Mouse (Mus musculus) CD4-positive, CD25-positive, alpha-beta regulatory T cell, adult 2 months (primary cell): Measurements from ENCODE around the gene Specc1l.
A peak's percentile ranks its signal among the peaks of the same experiment; 100 is the strongest.

Source experiments
- DNase-seq: peaks from one replicate; pipeline ENCODE4 v3.0.0-alpha.2; 2012; ENCODE audit warnings: low read depth, low spot score

The Specc1l gene

DNA sequence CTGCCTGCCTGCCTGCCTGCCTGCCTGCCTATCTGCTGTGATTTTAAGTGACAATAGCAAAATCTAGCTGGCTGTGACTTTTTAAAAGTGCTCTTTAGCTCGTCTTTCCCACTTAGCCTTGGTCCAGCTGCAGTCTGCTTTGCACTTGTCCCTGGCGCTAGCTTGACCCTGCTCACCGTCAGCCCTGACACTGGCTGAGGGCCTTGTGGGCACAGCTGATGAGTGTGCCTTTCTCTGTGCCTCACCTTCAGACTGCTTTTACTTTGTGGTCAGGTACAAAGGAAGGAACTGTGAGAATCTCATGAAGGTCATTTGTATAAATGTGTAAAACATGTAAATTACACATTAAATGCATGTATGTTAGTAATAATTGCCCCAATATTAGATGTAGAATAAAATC, 12.3 kb downstream of the Specc1l start:
- peak; percentile 11 for DNase-seq

DNA sequence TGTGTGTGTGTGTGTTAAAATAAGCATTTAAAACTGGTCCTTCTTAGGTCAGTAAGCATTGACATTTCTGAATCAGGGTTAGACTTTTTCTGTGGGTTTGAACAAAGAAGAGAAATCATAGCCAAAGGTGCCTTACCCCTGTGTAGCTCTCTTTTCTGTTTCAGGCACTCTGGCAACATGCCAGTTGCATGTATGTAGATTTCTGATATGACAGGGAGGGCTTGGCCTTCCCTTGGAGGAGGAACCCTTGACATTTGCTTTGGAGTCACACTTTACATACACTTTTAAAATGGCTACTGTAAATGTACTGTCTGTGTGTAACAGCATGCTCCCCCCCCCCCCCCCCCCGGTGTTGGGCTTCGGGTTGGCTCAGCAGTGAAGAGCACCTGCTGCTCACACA, 12.8 kb downstream of the Specc1l start:
- peak; percentile 53 for DNase-seq

DNA sequence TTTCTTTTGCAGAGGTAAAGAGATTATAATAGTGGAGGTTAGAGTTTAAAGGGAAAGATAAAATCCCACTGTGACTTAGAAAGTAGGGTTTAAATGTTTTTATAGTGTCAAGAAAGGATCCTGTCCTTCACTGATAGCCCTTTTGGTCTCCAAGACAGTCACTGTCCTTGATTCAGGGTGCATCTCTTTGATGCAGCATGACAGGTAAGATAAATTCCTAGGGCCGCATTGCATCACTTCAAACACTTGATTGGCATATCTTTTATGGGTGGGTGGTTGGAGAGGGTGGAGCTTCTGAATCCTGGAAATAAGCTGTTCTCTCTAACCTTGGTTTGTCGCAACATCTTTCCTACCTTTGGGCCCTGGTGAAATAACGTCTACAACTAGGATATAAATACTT, 15.5 kb downstream of the Specc1l start:
- no peak for DNase-seq

- DNase-seq, result no peak
Measured at GRCm38 (mm10) chr10:75230572-75230971, 18.7 kb downstream of the Specc1l start.

DNA sequence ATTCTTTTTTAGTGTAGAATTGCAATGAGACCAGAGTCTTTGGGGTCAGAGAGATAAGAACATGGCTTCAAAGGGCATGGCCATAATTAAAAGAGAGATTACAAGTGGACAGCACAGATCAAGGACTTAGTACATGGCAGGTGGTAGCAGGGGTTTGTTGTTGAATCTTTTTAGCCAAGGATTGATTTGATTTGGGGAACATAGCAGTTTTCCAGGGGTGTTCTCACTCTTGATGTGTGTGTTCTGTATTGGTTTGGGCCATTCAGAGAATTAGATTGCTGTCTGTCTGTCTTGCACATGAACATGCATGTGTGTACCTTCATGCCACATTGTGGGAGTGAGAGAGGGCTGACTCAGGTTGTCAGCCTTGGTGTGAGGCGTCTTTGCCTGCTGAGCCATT, 20.0 kb downstream of the Specc1l start:
- no peak for DNase-seq

DNA sequence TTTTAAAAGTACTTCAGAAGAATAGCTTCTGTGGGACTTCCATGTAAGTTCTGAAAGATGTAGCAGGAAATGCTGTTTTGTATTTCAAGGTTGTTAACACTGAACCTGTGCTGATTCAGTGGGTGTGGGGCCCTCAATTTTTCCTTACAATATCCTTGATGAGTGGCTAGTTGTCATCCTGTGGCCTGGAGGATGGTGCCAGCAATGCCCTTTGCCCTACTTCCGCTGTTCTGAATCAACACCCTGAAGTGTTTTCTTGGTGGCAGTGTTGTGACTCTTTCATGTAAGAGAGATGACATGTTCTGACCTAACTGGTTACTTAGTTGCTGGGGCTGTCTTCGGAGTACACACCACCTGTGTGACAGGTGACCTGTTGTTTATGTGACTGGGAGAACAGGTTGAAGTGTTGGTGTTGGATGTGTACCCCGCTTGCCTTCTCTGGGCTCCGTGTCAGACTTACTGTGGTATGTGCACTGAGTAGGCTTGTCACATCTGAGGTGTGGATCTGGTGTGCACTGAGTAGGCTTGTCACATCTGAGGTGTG, 20.8 kb downstream of the Specc1l start:
- DNase-seq, result no peak

GRCm38 (mm10) chr10:75233489-75233888, 21.6 kb downstream of the Specc1l start:
- DNase-seq, result no peak

- no peak for DNase-seq
Measured at GRCm38 (mm10) chr10:75235726-75236125, 23.9 kb downstream of the Specc1l start.

GRCm38 (mm10) chr10:75236156-75236555, 24.3 kb downstream of the Specc1l start:
- DNase-seq, result no peak

- DNase-seq, result no peak
Measured at GRCm38 (mm10) chr10:75237166-75237565, 25.3 kb downstream of the Specc1l start.

DNA sequence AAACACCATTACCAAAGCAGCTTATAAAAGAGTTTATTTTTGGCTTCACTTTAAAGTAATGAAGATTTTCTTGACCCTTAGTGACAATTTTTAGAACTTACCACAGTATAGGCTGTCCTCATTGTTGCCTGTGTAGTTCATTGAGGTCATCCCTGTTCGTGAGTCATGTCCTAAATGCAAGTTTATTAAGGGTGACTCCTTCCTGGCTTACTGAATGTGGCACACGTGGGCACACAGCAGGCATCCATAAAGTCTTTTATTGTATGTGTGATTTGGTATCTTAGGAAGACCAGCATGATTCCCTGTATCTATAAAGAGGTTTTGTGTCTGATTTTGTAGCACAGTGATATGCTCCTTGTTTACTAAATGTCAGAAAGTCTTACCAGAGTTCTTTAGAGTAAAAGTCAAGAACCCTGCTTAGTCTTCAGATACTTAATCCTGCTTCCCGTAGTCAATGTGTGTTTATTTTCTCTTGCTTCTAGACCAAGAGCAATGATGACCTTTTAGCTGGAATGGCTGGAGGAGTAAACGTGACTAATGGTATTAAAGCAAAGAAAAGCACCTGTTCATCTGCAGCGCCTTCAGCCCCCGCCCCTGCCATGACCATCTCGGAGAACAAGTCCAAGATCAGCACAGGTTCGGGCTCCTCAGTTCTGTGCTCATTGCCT, 28.8 kb downstream of the Specc1l start:
- DNase-seq, result no peak

DNA sequence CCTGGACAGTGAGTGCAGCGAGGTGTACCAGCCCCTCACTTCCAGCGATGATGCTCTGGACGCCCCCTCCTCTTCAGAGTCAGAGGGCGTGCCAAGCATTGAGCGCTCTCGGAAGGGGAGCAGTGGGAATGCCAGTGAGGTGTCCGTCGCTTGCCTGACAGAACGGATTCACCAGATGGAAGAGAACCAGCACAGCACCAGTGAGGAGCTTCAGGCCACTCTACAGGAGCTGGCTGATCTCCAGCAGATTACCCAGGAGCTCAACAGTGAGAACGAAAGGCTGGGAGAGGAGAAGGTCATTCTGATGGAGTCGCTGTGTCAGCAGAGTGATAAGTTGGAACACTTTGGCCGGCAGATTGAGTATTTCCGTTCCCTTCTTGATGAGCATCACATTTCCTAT, 33.9 kb downstream of the Specc1l start:
- no peak for DNase-seq

GRCm38 (mm10) chr10:75246331-75246730, 34.5 kb downstream of the Specc1l start:
- no peak for DNase-seq

DNA sequence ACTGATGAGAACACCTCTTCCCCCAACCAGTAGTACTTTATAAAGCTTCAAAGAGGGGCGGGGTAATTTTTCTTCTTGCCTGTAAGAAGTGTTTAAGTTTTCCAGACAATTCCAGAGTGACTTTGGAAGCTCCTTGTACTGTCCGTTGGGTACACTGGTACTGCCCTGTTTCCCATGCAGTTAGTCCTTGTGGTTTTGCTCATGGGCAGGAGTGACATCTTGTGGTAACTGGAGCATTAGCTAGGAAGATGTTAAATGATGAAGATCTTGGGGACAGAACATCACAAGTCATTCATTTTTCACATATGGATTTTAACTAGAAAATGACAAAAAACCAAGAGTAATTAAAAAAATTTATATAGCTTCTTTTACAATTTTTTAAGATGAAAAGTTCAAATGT, 39.1 kb downstream of the Specc1l start:
- peak; percentile 28 for DNase-seq

- DNase-seq, result no peak
Measured at GRCm38 (mm10) chr10:75252301-75253022, 40.6 kb downstream of the Specc1l start.

GRCm38 (mm10) chr10:75255091-75255490, 43.2 kb downstream of the Specc1l start:
- peak; percentile 72 for DNase-seq

DNA sequence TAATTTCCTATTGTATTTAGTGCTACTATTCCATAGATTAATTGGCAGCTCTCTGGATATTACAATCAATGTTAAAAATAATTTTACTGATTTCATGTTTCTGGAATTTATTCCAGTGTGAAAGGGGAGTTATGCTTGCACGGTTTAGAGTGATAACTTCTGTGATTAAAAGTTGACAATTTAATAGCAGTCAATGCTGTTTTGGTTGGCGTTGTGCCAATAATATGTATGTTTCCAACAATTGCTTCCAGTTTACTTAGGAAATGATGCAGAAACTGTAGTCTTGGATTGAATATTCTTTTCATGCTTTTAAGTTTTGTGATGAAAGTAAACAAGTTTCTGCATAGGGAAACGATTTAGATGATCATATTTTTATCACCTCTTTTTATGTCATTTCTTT, 45.5 kb downstream of the Specc1l start:
- no peak for DNase-seq

GRCm38 (mm10) chr10:75258241-75258640, 46.4 kb downstream of the Specc1l start:
- DNase-seq, result no peak

DNA sequence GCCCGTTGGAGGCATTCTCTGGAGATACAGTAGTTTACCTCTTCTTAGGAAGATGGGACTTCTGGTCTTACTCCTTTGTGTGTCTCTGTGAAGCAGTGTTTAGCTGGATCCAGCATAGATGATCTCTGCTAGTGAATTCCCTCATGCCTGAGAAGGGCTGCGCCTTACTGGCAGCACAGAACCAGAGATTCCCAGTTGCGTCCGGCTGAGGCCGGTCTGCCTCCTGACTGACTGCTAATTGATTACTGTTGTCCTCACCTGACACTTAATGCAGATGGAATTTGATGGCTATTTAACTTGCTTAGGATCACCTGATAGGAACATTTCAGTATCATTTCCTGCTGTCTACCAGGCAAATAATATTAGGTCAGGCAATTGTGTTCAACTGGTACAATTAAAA, 49.4 kb downstream of the Specc1l start:
- DNase-seq, result no peak

DNA sequence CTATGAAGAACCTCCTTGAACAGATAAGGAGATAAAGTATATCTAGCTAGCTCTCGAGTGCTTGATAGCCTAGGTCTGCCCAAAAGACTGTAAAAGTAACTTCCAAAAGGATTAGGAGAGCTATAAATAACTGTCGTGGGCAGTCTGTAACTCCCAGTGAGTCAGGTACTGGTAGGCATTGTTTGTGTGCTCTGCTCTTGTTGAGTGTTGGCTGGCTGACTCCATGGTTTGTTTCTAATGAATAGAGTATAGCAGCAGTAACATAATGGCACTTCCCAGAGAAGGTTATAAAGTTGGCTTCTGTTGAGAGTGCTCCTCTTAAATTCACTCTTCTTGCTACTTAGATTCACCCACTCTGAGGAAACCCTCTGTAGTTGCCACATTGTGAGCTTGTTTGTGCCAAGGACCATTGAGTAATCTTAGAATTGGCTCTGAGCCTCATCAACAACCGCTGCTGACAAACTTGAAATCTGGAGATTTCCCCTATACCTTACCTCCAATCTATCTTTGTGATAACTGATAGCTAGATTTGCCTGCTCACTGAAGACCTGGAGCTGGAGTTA, 53.2 kb downstream of the Specc1l start:
- DNase-seq, result no peak

GRCm38 (mm10) chr10:75273020-75273419, 61.1 kb downstream of the Specc1l start:
- DNase-seq, result no peak

- no peak for DNase-seq
Measured at GRCm38 (mm10) chr10:75276427-75277013, 64.6 kb downstream of the Specc1l start.
